Mouse (Mus musculus): ENCODE measurements around the gene Pik3r5.

Gene Pik3r5

DNA sequence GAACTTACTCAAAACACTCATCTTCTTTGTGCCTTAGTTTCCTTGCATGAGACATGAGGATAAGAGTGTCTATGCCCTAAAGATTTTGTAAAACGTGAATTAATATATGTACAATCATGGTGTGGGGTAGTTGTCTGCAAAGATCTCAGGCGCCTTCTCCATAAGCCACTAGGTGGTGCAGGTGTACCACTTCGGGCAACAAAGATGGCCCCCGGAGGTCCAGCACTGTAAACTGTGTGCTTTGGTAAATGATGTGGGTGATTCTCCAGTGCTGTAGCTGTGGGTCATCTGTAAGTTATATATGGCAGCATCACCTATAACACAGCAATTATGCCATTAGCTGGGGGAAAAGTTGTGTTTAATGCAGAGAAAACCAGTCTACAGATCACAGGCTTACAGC, 27.7 kb upstream of the Pik3r5 start:
- DNase-seq = no peak

GRCm38 (mm10) chr11:68405576-68405975, 26.3 kb upstream of the Pik3r5 start:
- DNase-seq = no peak

DNA sequence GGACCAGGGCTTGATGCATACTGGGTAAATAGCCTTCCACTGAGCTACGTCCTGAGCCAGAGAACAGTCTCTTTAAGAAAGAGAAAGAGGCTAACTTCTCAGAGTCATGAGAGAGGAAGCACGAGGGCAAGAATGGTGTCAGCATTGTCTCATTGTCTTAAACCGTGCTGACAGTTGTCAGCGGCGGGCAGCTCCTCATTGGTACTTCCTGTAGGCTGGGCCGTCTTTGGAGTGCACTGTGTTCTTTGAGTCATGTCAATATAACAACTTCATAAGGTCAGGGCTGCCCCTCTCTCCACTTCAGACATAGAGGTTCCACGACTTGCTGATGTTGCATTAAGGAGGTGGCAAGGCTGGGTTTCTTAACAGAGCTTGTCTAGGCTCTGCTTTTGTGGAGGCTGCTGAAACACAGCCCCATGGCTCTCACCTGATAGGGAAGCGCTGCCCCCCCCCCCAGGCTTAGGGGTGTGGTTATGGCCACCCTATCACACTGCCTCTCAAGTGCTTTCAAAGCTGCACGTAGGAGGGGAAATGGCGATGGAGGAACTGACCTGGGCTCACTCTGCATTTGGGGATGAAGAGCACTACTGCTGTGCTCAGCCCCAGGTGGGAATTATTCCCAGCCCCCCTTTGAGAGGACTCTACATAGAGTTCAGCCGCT, 24.5 kb upstream of the Pik3r5 start:
- DNase-seq = no peak

- DNase-seq = peak; percentile 79
These were observed 23.8 kb upstream of the Pik3r5 start for GRCm38 (mm10) chr11:68408127-68408526.

DNA sequence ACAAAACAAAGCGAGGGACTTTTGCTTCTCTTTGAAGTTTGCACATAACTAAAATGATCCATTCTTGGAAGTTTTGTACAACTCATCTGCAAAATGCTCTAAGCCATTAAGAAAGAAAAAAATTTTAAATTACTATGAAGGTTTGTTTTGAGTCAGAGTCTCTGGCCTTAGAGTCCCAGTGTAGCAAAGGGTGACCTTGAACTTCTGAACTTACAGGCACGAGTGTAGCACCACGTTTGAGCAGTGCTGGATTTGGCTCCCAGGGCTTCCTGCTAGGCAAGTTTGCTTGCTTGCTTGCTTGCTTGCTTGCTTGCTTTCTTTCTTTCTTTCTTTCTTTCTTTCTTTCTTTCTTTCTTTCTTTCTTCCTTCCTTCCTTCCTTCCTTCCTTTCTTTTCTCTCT, 14.9 kb upstream of the Pik3r5 start:
- no peak for DNase-seq

GRCm38 (mm10) chr11:68417831-68418230, 14.1 kb upstream of the Pik3r5 start:
- DNase-seq = no peak

- DNase-seq = no peak
These were observed 6.2 kb upstream of the Pik3r5 start for GRCm38 (mm10) chr11:68425492-68426315.

GRCm38 (mm10) chr11:68427083-68427570, 4.8 kb upstream of the Pik3r5 start:
- DNase-seq = no peak

DNA sequence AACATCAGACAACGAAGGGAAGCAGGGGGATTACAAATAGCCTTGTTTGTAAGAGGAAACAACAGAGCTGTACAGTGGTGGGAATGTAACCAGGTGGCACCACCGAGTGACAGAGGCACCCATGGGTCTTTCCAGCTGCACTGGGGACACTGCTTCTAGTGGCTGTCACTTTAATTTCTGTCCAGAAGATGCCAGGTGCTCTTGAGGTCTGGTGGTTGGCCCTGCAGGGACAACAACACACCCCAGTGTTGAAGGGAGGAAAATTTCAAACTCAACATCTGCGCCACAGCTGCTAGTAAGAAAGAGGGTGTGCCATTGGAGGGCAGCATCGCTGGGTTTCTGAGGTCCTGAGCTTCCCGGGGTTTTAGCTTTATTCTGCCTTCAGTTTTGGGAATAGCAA, 1.3 kb upstream of the Pik3r5 start:
- DNase-seq = no peak

GRCm38 (mm10) chr11:68432361-68433021, 570 bp downstream of the Pik3r5 start:
- no peak for DNase-seq

DNA sequence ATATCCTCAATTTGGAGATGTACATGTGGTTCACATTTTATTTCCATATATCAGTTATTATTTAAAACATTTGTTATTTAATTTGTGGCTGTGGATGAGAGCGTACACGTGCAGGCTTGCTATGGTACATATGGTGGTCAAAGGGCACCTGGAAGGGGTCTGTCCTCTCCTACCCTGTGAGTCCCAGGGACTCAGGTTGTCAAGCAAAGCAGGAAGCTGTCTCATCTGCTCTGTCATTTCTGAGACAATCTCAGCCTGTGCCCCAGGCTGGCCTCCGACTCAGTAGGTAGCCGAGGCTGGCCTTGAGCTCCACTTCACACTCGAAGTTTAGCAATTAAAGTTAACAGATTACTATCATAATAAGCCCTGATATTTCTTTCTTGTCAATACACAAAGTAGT, 1.6 kb downstream of the Pik3r5 start:
- no peak for DNase-seq

GRCm38 (mm10) chr11:68434697-68435096, 2.8 kb downstream of the Pik3r5 start:
- DNase-seq = no peak

- DNase-seq = no peak
These were observed 3.7 kb downstream of the Pik3r5 start for GRCm38 (mm10) chr11:68435601-68436000.

DNA sequence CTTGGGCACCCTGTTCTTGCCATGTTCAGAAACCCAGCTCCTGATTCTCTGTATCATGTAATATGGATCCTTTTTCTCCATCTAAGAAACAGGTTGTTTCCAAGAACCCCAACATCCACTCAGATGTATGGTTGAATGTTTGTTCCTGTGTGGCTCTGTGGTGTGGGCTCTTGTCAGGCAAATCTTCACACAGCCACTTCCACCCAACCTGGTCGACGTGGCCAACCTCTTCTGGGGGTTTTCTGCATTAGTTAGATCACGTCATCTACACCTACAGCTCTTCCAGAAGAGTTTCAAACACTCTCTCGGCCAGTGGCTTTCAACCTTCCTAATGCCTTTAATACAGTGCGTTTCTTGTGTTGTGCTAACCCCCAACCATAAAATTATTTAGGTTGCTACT, 4.5 kb downstream of the Pik3r5 start:
- DNase-seq = no peak

- no peak for DNase-seq
These were observed 8.2 kb downstream of the Pik3r5 start for GRCm38 (mm10) chr11:68440100-68440499.

DNA sequence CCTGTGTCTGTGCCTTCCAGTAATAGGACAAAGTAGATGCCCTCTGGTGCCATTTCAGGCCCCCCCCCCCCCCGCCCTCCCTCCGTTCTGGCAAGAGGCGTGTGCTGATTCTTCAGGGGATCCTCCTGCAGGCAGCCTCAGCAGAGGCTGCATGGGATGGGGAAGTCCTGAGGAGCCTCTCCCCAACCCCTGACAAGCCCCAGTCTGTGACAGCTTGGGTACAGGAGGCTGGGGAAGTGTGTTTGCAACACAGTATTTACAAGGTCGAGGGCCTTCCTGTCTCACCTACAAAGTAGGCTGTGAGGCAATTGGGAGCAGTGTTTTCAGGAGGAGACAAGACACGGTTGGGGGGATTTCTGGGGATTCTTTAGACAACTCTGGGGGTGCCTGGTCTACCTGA, 9.0 kb downstream of the Pik3r5 start:
- DNase-seq = no peak

GRCm38 (mm10) chr11:68442346-68442745, 10.4 kb downstream of the Pik3r5 start:
- no peak for DNase-seq

DNA sequence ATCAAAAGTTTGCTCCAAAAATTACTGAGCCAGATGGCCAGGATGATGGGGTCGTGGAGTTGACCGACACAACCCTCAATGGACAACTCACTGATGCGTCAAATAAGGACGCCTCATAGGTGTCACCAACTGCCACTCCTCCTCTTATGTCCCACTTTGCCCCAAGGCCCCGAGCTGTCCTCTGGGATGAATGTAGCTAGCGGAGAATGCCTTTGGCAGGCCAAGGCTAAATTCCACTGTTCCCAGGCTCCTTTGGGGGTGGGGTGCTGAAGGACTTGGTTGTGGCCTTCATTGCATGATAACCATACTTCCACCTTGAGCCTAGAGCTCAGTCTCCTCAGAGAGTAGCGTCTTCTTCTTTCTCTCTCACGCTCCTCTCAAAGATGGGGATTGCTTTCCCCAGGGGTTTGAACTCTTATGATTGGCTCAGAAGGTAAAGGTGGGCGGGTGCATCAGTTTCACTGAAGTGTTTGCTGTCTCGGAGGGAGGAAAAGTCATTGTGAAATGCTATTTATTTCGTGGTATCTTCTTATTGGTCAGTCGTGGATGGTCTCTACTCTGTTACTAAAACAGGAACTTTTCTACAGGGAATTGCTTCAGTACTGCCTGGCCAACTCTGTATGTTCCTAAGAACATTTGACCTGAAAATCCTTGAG, 11.2 kb downstream of the Pik3r5 start:
- no peak for DNase-seq

DNA sequence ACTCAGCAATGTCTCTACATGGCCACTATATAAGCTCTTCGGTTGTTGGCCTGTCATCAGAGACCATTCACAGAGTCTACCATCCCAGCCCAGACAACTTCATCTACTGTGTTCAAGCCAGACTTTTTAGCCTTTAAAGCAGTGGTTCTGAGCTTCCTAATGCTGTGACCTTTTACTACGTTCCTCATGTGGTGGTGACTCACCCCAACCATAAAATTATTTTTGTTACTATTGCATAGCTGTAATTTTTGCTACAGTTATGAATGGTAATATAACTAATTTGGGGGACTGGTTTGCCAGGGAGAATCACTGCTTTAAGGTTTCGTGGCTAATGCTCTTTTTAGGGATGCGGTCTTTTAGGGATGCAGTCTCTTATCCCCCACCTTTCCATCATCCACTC, 14.0 kb downstream of the Pik3r5 start:
- DNase-seq = no peak

GRCm38 (mm10) chr11:68446547-68446946, 14.6 kb downstream of the Pik3r5 start:
- no peak for DNase-seq

DNA sequence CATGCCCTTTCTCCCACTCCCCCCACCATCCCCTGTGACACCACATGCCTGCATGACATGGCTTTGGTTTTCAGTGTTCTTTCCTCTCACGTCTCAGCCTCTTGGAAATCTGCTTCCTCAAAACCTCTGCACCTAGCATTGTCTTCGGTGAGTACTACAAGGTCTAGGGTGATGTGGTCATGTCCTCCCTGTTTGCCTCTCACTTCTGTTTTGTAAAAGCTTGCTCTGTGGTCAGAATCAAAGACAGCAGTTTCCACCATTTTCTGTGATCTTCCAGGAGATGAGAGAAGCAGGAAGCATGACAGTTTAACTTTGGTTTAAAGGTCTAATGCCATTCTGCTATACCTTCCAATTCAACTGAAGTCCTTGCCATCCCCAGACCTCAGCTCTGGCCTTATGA, 15.3 kb downstream of the Pik3r5 start:
- DNase-seq = no peak

GRCm38 (mm10) chr11:68448356-68448755, 16.4 kb downstream of the Pik3r5 start:
- no peak for DNase-seq

DNA sequence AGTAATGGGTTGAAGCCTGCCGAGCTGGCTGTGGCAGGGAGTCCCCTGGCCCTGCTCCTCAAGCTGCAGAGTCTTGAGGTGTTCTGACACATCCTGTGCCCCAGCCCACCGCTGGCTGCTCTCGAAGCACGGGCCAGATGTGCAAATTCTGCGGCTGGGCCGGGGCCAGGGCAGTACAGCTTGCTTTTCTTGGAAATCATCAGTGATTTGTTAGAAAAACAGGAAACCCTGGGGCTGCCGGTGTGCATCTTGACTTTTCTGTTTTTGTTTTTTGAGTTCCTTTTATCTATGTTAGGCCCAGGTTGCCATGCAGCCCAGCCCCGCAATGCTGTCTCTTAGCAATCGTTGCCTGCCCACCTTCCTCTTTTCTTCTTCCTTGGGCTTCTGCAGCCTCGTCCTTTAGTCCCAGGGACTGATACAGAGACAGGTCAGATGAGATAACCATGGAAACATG, 19.4 kb downstream of the Pik3r5 start:
- DNase-seq = no peak

Measured in cerebellum, adult 8-10 months (tissue).